In genomic region chr12:75772424-75773034, GRCm38 (mm10) we compare ENCODE assay signal across 8 mouse cellular contexts. TPM values are rescaled to one million over a fixed set of nuclear protein-coding genes. Genes with fewer than 3 reads are reported as not detected.
A peak's percentile ranks its signal among the peaks of the same experiment; 100 is the strongest.
DNase-seq lines count a peak whose midpoint lies in the region; ATAC-seq and TF ChIP-seq lines count a peak whose summit lies in the region.

No protein-coding gene starts in this region.

- H3K4me1 ChIP-seq in intestine, embryonic 16.5 days (ENCODE audit: control insufficient read depth, insufficient read depth, low read length): no peaks in the 10 kb centered on the region
- no peaks in the 10 kb centered on the region for H3K4me1 ChIP-seq in lung, adult 2 months (ENCODE audit: control insufficient read depth, insufficient read depth, low read length)

- H3K27me3 ChIP-seq in intestine, embryonic 16.5 days (replicated peaks; ENCODE audit: control insufficient read depth, insufficient read depth, low read length): no peaks in the 10 kb centered on the region

- peak; percentile 20 for DNase-seq in cerebellum, adult 11 months
- DNase-seq in 416B (ENCODE audit: low read depth): peak; percentile 80
- peak; percentile 27 for DNase-seq in adrenal gland, adult 8-10 months
- DNase-seq in embryo, embryonic 9.5 days (ENCODE audit: extremely low spot score): peak; percentile 36
- DNase-seq in lung, adult 2 months: peak; percentile 62
- peak; percentile 42 for DNase-seq in right cerebral cortex, postnatal 4 days

- H3K36me3 ChIP-seq in intestine, embryonic 16.5 days (ENCODE audit: control insufficient read depth, insufficient read depth, low read length): no peaks in the 10 kb centered on the region

- TF ChIP-seq CTCF in lung, adult 2 months (IDR thresholded peaks at IDR 0.05; ENCODE audit: insufficient read depth, low read length): peak; percentile 66

- no peak overlapping the region for H3K4me2 ChIP-seq in intestine, embryonic 16.5 days (ENCODE audit: low read depth, low read length)

- no peak overlapping the region for H3K27ac ChIP-seq in intestine, embryonic 16.5 days (ENCODE audit: low read length)

- no peak overlapping the region for H3K9ac ChIP-seq in intestine, embryonic 16.5 days (ENCODE audit: low read depth, low read length)

- ATAC-seq in cerebellum, adult (ENCODE audit: insufficient number of reproducible peaks, low FRiP score, low TSS enrichment): no peak
- ATAC-seq in intestine, embryonic 16.5 days: peak; percentile 52

- WGBS in intestine, embryonic 16.5 days: 28% methylated on average over 3 of the region's 3 CpGs
- 17% methylated on average over 3 of the region's 3 CpGs for WGBS in lung, adult 2 months

- no peak overlapping the region for H3K4me3 ChIP-seq in intestine, embryonic 16.5 days (ENCODE audit: low read length)
- no peak overlapping the region for H3K4me3 ChIP-seq in lung, adult 2 months (replicated peaks; ENCODE audit: extremely low read depth, low read depth, low read length)

- no peaks in the 10 kb centered on the region for H3K9me3 ChIP-seq in intestine, embryonic 16.5 days (ENCODE audit: control insufficient read depth, low read length)

- no peak for TF ChIP-seq POLR2A in lung, adult 2 months (IDR thresholded peaks at IDR 0.05; ENCODE audit: borderline replicate concordance, extremely low read depth, low read depth, low read length)

RNA-seq across cellular contexts. Expression of gene Sgpp1, which starts 37.0 kb away (rescaled TPM):
- total RNA-seq in adrenal gland, adult 8-10 months (2022): 100 to 1,000 TPM; 155 to 228 (median 174) TPM
- 9.6 and 12.6 TPM in 2 replicates for polyA plus RNA-seq in intestine, embryonic 16.5 days (2015; fragmentation: Nextera tagmentation; extraction: Ambion mirVana)
- polyA plus RNA-seq in lung, adult 2 months (2012; rRNA removed): 31.1 and 35.2 TPM in 2 replicates

RNA-seq across cellular contexts. Expression of gene Syne2, which starts 45.4 kb away (rescaled TPM):
- total RNA-seq in adrenal gland, adult 8-10 months (2022): 10 to 100 TPM; 44.7 to 90.5 (median 59.6) TPM
- polyA plus RNA-seq in intestine, embryonic 16.5 days (2015; fragmentation: Nextera tagmentation; extraction: Ambion mirVana): 26.1 and 28.4 TPM in 2 replicates
- polyA plus RNA-seq in lung, adult 2 months (2012; rRNA removed): 79.1 and 82.0 TPM in 2 replicates

Comparison
In these comparisons a context has a peak if more than half of its experiments do, and no peak if none do; other contexts are left out.
1. DNase-seq: peak in every context shown above with its lines; median percentile 80 in 416B; 62 in lung, adult 2 months; 42 in right cerebral cortex, postnatal 4 days; 36 in embryo, embryonic 9.5 days; 27 in adrenal gland, adult 8-10 months; 20 in cerebellum, adult 11 months.